Mouse (Mus musculus): ENCODE data around the gene Thumpd3.
A peak's percentile ranks its signal among the peaks of the same experiment; 100 is the strongest.

Thumpd3 gene

GRCm38 (mm10) chr6:113037946-113038734 is 7.9 kb upstream of the Thumpd3 start:
- peak; percentile 70 for DNase-seq

GRCm38 (mm10) chr6:113038735-113039058 is 7.3 kb upstream of the Thumpd3 start:
- DNase-seq = no peak

- no peak for DNase-seq
Observed at GRCm38 (mm10) chr6:113040319-113040718, 5.7 kb upstream of the Thumpd3 start.

- no peak for DNase-seq
Observed at GRCm38 (mm10) chr6:113041215-113041990, 4.6 kb upstream of the Thumpd3 start.

GRCm38 (mm10) chr6:113045575-113045974 is 450 bp upstream of the Thumpd3 start:
- no peak for DNase-seq

- DNase-seq = peak; percentile 8
Observed at GRCm38 (mm10) chr6:113047016-113047746, 1.2 kb downstream of the Thumpd3 start.

- no peak for DNase-seq
Observed at GRCm38 (mm10) chr6:113048371-113048770, 2.3 kb downstream of the Thumpd3 start.

GRCm38 (mm10) chr6:113049159-113049558 is 3.1 kb downstream of the Thumpd3 start:
- no peak for DNase-seq

GRCm38 (mm10) chr6:113052972-113053371 is 6.9 kb downstream of the Thumpd3 start:
- DNase-seq = no peak

GRCm38 (mm10) chr6:113054552-113055107 is 8.6 kb downstream of the Thumpd3 start:
- no peak for DNase-seq

GRCm38 (mm10) chr6:113060892-113061563 is 15.0 kb downstream of the Thumpd3 start:
- DNase-seq = no peak

- DNase-seq = no peak
Observed at GRCm38 (mm10) chr6:113062253-113062652, 16.2 kb downstream of the Thumpd3 start.

- no peak for DNase-seq
Observed at GRCm38 (mm10) chr6:113063363-113063762, 17.3 kb downstream of the Thumpd3 start.

GRCm38 (mm10) chr6:113065186-113065585 is 19.2 kb downstream of the Thumpd3 start:
- DNase-seq = no peak

GRCm38 (mm10) chr6:113069154-113069553 is 23.1 kb downstream of the Thumpd3 start:
- no peak for DNase-seq

GRCm38 (mm10) chr6:113075261-113075660 is 29.2 kb downstream of the Thumpd3 start:
- DNase-seq = no peak

- DNase-seq = peak; percentile 92
Observed at GRCm38 (mm10) chr6:113076012-113076685, 30.1 kb downstream of the Thumpd3 start.

GRCm38 (mm10) chr6:113076686-113077516 is 30.9 kb downstream of the Thumpd3 start, which contains the start of gene Setd5:
TSS of gene Setd5 (plus strand) at chr6:113077365.
- DNase-seq = peak; percentile 99

GRCm38 (mm10) chr6:113077569-113078030 is 31.6 kb downstream of the Thumpd3 start:
- DNase-seq = no peak

- peak; percentile 26 for DNase-seq
Observed at GRCm38 (mm10) chr6:113078031-113078721, 32.2 kb downstream of the Thumpd3 start.
